Mouse (Mus musculus) ES-E14 (cell line): ENCODE data around the gene Cab39l. TPM values are rescaled to one million over a fixed set of nuclear protein-coding genes. Genes with fewer than 3 reads are reported as not detected.

ENCODE experiments used
- DNase-seq: peaks from one replicate; pipeline ENCODE4 v3.0.0-alpha.2; 2013; ENCODE audit warnings: low read depth, low spot score
- H3K27ac ChIP-seq: 2 replicates; pipeline ENCODE4 v1.5.1; 2012; ENCODE audit warnings: low read depth, mild to moderate bottlenecking, low read length, moderate library complexity, mixed read lengths; ENCODE audit not compliant: poor library complexity, insufficient read depth, severe bottlenecking
- H3K36me3 ChIP-seq: 2 replicates; pipeline ENCODE4 v1.6.1; 2012; ENCODE audit warnings: mild to moderate bottlenecking, low read length, moderate library complexity, mixed read lengths; ENCODE audit not compliant: control insufficient read depth, poor library complexity, insufficient read depth, severe bottlenecking
- H3K4me1 ChIP-seq, 2 experiments: fragments of 150-350 bp in 1 of 2; sonication (generic) in 1 of 2; 2 replicates each; pipeline ENCODE4 v1.6.1; 2012; ENCODE audit warnings: low read length in 2 of 2, mild to moderate bottlenecking in 1 of 2, mixed read lengths in 1 of 2; ENCODE audit not compliant: control insufficient read depth in 2 of 2, insufficient read depth in 2 of 2, poor library complexity in 1 of 2
- H3K4me3 ChIP-seq, 2 experiments: fragments of 150-350 bp in 1 of 2; sonication (generic) in 1 of 2; 2 replicates each; pipeline ENCODE4 v1.5.1; 2012; ENCODE audit warnings: low read length in 2 of 2, low read depth in 1 of 2, mild to moderate bottlenecking in 1 of 2, mixed read lengths in 1 of 2; ENCODE audit not compliant: insufficient read depth in 1 of 2, poor library complexity in 1 of 2, severe bottlenecking in 1 of 2
- H3K9ac ChIP-seq: 2 replicates; pipeline ENCODE4 v1.6.1; 2012; ENCODE audit warnings: low read depth, mild to moderate bottlenecking, low read length, mixed read lengths; ENCODE audit not compliant: poor library complexity, insufficient read depth, severe bottlenecking
- H3K9me3 ChIP-seq: fragments of 150-350 bp; sonication (generic); 2 replicates; pipeline ENCODE4 v1.6.1; 2012; ENCODE audit warnings: low read depth, mild to moderate bottlenecking, low read length; ENCODE audit not compliant: control insufficient read depth, insufficient read depth
- CHD2 ChIP-seq: IDR thresholded peaks from 2 replicates; pipeline ENCODE4 v1.6.1; 2014; ENCODE audit warnings: mild to moderate bottlenecking, low read depth, low read length, inconsistent platforms
- HCFC1 ChIP-seq: IDR thresholded peaks from 2 replicates; pipeline ENCODE4 v1.6.1; 2012; ENCODE audit warnings: low read length, inconsistent platforms, borderline replicate concordance; ENCODE audit not compliant: insufficient read depth
- MAFK ChIP-seq: IDR thresholded peaks from 2 replicates; pipeline ENCODE4 v1.6.1; 2014; ENCODE audit warnings: mild to moderate bottlenecking, low read depth, low read length, inconsistent platforms; ENCODE audit not compliant: insufficient read depth
- ZC3H11A ChIP-seq: IDR thresholded peaks from 2 replicates; pipeline ENCODE4 v1.6.1; 2012; ENCODE audit warnings: low read depth, mild to moderate bottlenecking, inconsistent platforms, low read length, borderline replicate concordance
- ZNF384 ChIP-seq: IDR thresholded peaks from 2 replicates; pipeline ENCODE4 v1.6.1; 2012; ENCODE audit warnings: low read depth, low read length, inconsistent platforms
- in situ Hi-C, 2 experiments: fragments of 600-800 bp; cut with MboI; formaldehyde crosslinking; loops; one replicate each; pipeline ENCODE4 v1.15.1; 2025; ENCODE audit warnings: low sequenced_read_pairs in 2 of 2, inconsistent platforms in 1 of 2; ENCODE audit not compliant: unreplicated experiment in 2 of 2
- total RNA-seq: library from RNA; depleted of rRNA; stranded (reverse); fragments of 300-350 nt; gene quantifications from 2 replicates; pipeline ENCODE4 v1.2.3, GENCODE M21; 2012

Gene Cab39l
- total RNA-seq, 1 experiment, result 5.8 TPM

DNA sequence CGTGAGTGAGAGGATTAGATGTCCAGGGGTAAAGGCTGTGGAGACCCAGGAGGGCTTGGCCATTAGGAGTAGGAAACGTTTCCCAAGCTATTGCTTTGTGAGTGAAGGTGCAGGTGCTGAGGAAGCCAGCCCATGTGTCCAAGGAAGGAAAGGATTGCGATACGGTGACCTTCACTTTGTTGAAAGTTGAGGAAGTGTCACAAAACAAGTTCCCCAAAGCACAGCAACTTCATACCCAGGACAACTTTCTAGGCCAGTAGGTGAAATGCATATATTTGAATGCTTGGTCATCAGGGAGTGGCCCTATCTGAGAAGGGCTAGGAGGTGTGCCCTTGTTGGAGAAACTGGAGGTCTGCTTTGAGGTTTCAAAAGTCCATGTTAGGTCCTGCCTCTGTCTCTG lies 116.3 kb downstream of the Cab39l start:
- in situ Hi-C loops, result no loop called here
- H3K9me3 ChIP-seq, result no peaks in the 10 kb centered on the region
- no peak for DNase-seq
- TF ChIP-seq ZNF384 (no peak), HCFC1 (no peak), ZC3H11A (no peak), MAFK (no peak), CHD2 (no peak)
- no peak overlapping the region for H3K9ac ChIP-seq
- no peak overlapping the region for H3K4me3 ChIP-seq
- H3K36me3 ChIP-seq, result no peaks in the 10 kb centered on the region
- H3K4me1 ChIP-seq, result peaks cover 0 to 6% of the 10 kb centered on the region in 2 experiments; a peak in 1 of 4 replicates
- H3K27ac ChIP-seq, result no peak overlapping the region

DNA sequence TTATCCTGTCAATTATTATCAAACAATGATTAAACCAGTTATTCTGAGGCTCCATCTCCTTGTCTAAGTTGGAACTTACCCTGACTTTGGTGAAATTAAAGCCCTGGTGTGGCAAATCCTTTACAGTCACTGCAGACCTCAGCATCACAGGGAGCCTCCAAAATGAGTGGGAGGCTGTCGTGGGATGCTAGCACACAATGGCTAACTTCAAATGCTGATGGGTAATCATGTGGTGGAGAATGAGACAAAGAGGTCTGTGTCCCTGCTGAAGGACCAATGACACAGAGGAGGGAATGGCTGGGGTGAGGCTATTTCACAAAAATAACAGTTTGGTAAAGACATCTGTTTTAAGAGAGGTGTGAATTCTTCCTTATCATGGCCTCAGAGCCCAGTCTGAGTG lies 117.1 kb downstream of the Cab39l start:
- H3K9ac ChIP-seq, result no peak overlapping the region
- no peaks in the 10 kb centered on the region for H3K9me3 ChIP-seq
- DNase-seq, result no peak
- no peak overlapping the region for H3K4me3 ChIP-seq
- TF ChIP-seq MAFK (no peak), CHD2 (no peak), HCFC1 (no peak), ZC3H11A (no peak), ZNF384 (no peak)
- no peak overlapping the region for H3K27ac ChIP-seq
- peaks cover 0 to 5% of the 10 kb centered on the region in 2 experiments; a peak in 1 of 4 replicates for H3K4me1 ChIP-seq
- no peaks in the 10 kb centered on the region for H3K36me3 ChIP-seq
- in situ Hi-C loops, result no loop called here

DNA sequence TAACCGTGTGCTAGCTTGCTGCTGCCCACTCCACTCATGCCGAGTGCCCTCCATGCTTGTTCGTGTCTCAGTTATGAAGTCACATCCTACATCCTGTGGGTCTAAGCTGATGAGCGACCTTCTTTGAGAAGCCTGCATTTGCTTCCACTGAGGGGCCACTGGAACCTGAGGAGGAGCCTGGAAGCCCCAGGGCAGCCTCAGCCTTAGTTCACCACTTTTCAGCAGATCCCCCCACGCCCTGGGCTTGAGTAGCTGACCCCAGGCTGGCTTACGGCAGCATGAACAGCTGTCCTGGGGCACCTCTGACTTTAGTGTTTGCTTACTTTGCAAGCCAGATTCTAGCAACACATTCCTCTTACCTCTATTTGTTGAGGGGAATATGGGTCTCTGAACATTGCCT lies 126.0 kb downstream of the Cab39l start:
- Histone ChIP-seq H3K4me3 (no peak overlapping the region), H3K9ac (no peak overlapping the region), H3K4me1 (no peaks in the 10 kb centered on the region), H3K27ac (no peak overlapping the region), H3K36me3 (peaks cover 5% of the 10 kb centered on the region; the same call in 1 of the 2 replicates), H3K9me3 (no peaks in the 10 kb centered on the region)
- in situ Hi-C loops, result no loop called here
- DNase-seq, result no peak
- TF ChIP-seq MAFK (no peak), ZNF384 (no peak), CHD2 (no peak), ZC3H11A (no peak), HCFC1 (no peak)

DNA sequence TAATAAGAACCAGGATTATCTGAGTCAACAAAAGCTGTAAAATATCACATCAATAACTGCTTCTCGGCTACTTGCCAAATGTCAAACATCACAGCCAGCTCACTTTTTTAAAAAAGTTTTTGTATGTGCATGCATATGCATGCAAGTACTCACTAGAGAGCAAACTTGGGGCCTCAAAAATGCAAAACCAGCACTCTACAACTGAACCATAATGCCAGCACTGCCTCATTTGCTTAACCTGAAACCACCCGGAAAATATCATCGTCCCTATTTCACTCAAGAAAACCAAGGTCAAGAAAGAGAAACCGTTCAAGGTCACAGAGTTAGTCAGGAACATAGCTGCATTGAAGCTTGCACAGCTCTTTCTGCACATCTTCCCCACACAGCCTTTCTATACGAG lies 135.6 kb downstream of the Cab39l start:
- Histone ChIP-seq H3K4me3 (no peak overlapping the region), H3K36me3 (peaks cover 10% of the 10 kb centered on the region; the same call in 1 of the 2 replicates), H3K9me3 (no peaks in the 10 kb centered on the region), H3K9ac (no peak overlapping the region), H3K27ac (no peak overlapping the region), H3K4me1 (no peaks in the 10 kb centered on the region)
- no peak for DNase-seq
- in situ Hi-C loops, result no loop called here
- TF ChIP-seq HCFC1 (no peak), MAFK (no peak), ZC3H11A (no peak), CHD2 (no peak), ZNF384 (no peak)

DNA sequence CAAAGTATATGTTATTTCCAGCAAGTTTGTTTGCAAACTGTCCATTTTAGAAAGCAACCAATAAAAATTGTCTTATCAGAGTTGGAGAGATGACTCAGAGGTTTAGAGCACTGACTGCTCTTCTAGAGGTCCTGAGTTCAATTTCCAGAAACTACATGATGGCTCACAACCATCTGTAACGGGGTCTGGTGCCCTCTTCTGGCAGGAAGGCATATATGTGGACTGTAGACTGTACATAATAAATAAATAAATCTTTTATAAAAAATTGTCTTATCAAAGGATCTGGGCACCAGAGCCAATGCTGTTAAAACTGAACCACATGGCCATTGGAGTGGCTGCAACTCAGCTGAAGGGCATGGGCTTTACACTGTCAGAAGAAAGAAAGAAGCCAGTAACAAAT lies 149.8 kb downstream of the Cab39l start:
- TF ChIP-seq ZNF384, result no peak
- TF ChIP-seq HCFC1, result no peak
- no peak for TF ChIP-seq ZC3H11A
- TF ChIP-seq MAFK, result no peak
- no peak for TF ChIP-seq CHD2
- no peak overlapping the region for H3K4me3 ChIP-seq
- H3K9me3 ChIP-seq, result no peaks in the 10 kb centered on the region
- H3K36me3 ChIP-seq, result peaks cover 8% of the 10 kb centered on the region
- in situ Hi-C loops, result no loop called here
- peaks cover 0 to 2% of the 10 kb centered on the region in 2 experiments; a peak in 1 of 4 replicates for H3K4me1 ChIP-seq
- no peak for DNase-seq
- H3K27ac ChIP-seq, result no peak overlapping the region
- no peak overlapping the region for H3K9ac ChIP-seq
